Mouse (Mus musculus) kidney, embryonic 14.5 days (tissue): Measurements from ENCODE around the gene Dclk2. TPM values are rescaled to one million over a fixed set of nuclear protein-coding genes. Genes with fewer than 3 reads are reported as not detected.

Source experiments
- polyA plus RNA-seq: library from polyadenylated mRNA; unstranded; fragments of >200 nt; fragmentation: Nextera tagmentation; extraction: Ambion mirVana; gene quantifications from 2 replicates; pipeline ENCODE4 v1.2.1, GENCODE M21; 2014

Dclk2 gene
- polyA plus RNA-seq, 1 experiment from 2014 or later = 3.6 TPM

Other genes starting within 250 kb of the Dclk2 start
- 20.3 and 22.3 TPM in 2 replicates for gene Cd1d1, start 78.6 kb upstream of the Dclk2 start, polyA plus RNA-seq